Mouse (Mus musculus): ENCODE results near the gene Olfr813. TPM values are rescaled to one million over a fixed set of nuclear protein-coding genes. Genes with fewer than 3 reads are reported as not detected.
"Not testable (repeated sequence)": the region's sequence is repeated elsewhere in the genome, so short reads cannot be mapped to it uniquely, and the experiment has no call there.

Gene Olfr813
- polyA plus RNA-seq (2014; fragmentation: Nextera tagmentation; extraction: Ambion mirVana) = not detected in 2 replicates

DNA sequence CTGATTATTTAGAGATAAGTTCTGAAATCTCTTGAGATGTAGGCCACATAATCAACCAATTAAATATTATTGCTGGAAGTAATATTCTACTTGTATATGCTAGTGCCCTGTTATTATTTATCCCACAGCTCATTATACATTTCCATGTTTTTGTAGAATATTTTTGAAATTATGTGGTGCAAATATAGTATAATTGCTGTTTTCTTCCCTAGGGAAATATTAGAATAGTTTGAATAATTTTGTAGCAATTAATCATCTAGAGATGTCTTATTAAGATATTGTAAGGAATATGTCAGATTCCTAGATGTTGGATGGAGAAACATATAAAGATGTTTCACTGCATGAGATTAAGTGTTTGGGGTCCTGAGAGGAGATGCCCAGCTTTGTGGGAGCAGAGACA is at the start of gene Olfr813:
Gene Olfr813 (plus strand): TSS at position 301 of the 400 bp plus-strand sequence.
- Histone ChIP-seq H3K4me1 (ENCODE audit: control insufficient read depth, insufficient read depth, low read length) (no peaks in the 10 kb centered on the region), H3K27ac (ENCODE audit: low read depth, low read length) (no peak within 1 kb of the TSS), H3K9me3 (replicated peaks; ENCODE audit: control insufficient read depth, low read length) (no peaks in the 10 kb centered on the region), H3K4me2 (no peak within 1 kb of the TSS), H3K4me3 (ENCODE audit: low read depth, low read length) (no peak within 1 kb of the TSS), H3K9ac (ENCODE audit: low read depth, low read length) (no peak within 1 kb of the TSS), H3K27me3 (ENCODE audit: control insufficient read depth, insufficient read depth, low read length) (no peaks in the 10 kb centered on the region), H3K36me3 (ENCODE audit: control insufficient read depth, insufficient read depth, low read length) (no peaks in the 10 kb centered on the region)
- no peak for ATAC-seq (replicated peaks; ENCODE audit: insufficient number of reproducible peaks, low FRiP score, low TSS enrichment)

GRCm38 (mm10) chr10:129845994-129846393 is 9.2 kb upstream of the Olfr813 start, which contains the start of gene Olfr812:
Gene Olfr812 (minus strand): TSS chr10:129846094.
- WGBS (ENCODE audit: insufficient replicate concordance) = 74% methylated on average over 1 of the region's 1 CpGs
- no peak within 1 kb of the TSS for H3K4me2 ChIP-seq

DNA sequence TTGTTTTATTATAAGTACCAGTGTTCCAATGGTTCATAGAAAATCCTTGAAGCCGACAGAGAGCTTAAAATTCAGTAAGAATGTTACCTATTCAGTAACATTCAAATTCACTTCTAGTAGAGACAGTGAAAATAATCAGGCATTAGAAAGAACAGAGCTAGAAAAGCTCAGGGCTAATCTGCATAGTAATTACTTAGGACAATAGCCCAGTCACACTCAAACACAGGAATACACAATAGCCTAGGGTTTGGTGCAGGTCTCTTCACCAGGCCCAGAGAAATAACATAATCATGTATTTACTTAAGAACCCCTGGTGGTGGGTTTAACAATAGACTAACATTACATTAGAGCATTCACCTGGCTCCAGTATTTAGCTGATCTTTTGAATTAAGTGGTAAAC is 7.8 kb upstream of the Olfr813 start:
- Histone ChIP-seq H3K9ac (ENCODE audit: low read depth, low read length) (no peak overlapping the region), H3K4me3 (ENCODE audit: low read depth, low read length) (no peak overlapping the region), H3K4me2 (no peak overlapping the region), H3K27me3 (ENCODE audit: control insufficient read depth, insufficient read depth, low read length) (no peaks in the 10 kb centered on the region), H3K9me3 (replicated peaks; ENCODE audit: control insufficient read depth, low read length) (no peaks in the 10 kb centered on the region), H3K36me3 (ENCODE audit: control insufficient read depth, insufficient read depth, low read length) (no peaks in the 10 kb centered on the region), H3K4me1 (ENCODE audit: control insufficient read depth, insufficient read depth, low read length) (no peaks in the 10 kb centered on the region), H3K27ac (ENCODE audit: low read depth, low read length) (no peak overlapping the region)
- 70% methylated on average over 1 of the region's 1 CpGs for WGBS (ENCODE audit: insufficient replicate concordance)
- ATAC-seq (replicated peaks; ENCODE audit: insufficient number of reproducible peaks, low FRiP score, low TSS enrichment) = no peak

More at GRCm38 (mm10) chr10:129845994-129846393, 9.2 kb upstream of the Olfr813 start, which contains the start of gene Olfr812:
- H3K9me3 ChIP-seq (replicated peaks; ENCODE audit: control insufficient read depth, low read length) = no peaks in the 10 kb centered on the region
- no peaks in the 10 kb centered on the region for H3K4me1 ChIP-seq (ENCODE audit: control insufficient read depth, insufficient read depth, low read length)
- H3K4me3 ChIP-seq (ENCODE audit: low read depth, low read length) = no peak within 1 kb of the TSS
- no peak within 1 kb of the TSS for H3K27ac ChIP-seq (ENCODE audit: low read depth, low read length)
- H3K9ac ChIP-seq (ENCODE audit: low read depth, low read length) = no peak within 1 kb of the TSS
- ATAC-seq (replicated peaks; ENCODE audit: insufficient number of reproducible peaks, low FRiP score, low TSS enrichment) = no peak
- no peaks in the 10 kb centered on the region for H3K36me3 ChIP-seq (ENCODE audit: control insufficient read depth, insufficient read depth, low read length)
- H3K27me3 ChIP-seq (ENCODE audit: control insufficient read depth, insufficient read depth, low read length) = no peaks in the 10 kb centered on the region

- H3K36me3 ChIP-seq (ENCODE audit: control insufficient read depth, insufficient read depth, low read length); H3K9me3 ChIP-seq (replicated peaks; ENCODE audit: control insufficient read depth, low read length); H3K4me2 ChIP-seq; H3K27ac ChIP-seq (ENCODE audit: low read depth, low read length); H3K9ac ChIP-seq (ENCODE audit: low read depth, low read length); H3K27me3 ChIP-seq (ENCODE audit: control insufficient read depth, insufficient read depth, low read length); H3K4me1 ChIP-seq (ENCODE audit: control insufficient read depth, insufficient read depth, low read length); ATAC-seq (replicated peaks; ENCODE audit: insufficient number of reproducible peaks, low FRiP score, low TSS enrichment); H3K4me3 ChIP-seq (ENCODE audit: low read depth, low read length): not testable (repeated sequence)
- WGBS (ENCODE audit: insufficient replicate concordance) = no CpG with 5 or more reads among the region's 1 CpGs
These were observed 24.6 kb downstream of the Olfr813 start, which contains the start of gene Olfr814 for GRCm38 (mm10) chr10:129879751-129880150. Gene Olfr814 (minus strand): TSS chr10:129879851.

DNA sequence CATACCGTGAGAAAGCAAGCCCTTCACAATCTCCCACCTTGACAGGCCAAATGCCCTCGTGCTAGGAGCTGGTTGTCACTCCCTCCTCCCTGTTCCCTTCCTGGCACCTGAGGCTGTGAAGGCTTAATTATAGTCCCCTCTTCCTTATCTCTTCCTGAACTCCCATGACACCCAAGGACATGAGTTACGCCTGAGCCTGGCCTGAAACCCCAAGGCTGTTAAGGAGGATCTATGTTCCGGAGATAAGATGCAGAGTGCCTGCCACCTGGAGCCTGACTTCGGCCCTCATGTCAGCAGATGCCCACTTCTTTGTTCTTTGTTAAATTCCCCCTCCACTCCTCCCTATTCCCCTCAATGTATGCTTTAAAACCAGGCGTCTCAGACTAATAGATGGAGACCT is 30.3 kb downstream of the Olfr813 start:
- H3K27me3 ChIP-seq (ENCODE audit: control insufficient read depth, insufficient read depth, low read length); H3K36me3 ChIP-seq (ENCODE audit: control insufficient read depth, insufficient read depth, low read length); H3K4me3 ChIP-seq (ENCODE audit: low read depth, low read length); H3K4me1 ChIP-seq (ENCODE audit: control insufficient read depth, insufficient read depth, low read length); H3K9ac ChIP-seq (ENCODE audit: low read depth, low read length); ATAC-seq (replicated peaks; ENCODE audit: insufficient number of reproducible peaks, low FRiP score, low TSS enrichment); H3K27ac ChIP-seq (ENCODE audit: low read depth, low read length); H3K9me3 ChIP-seq (replicated peaks; ENCODE audit: control insufficient read depth, low read length); H3K4me2 ChIP-seq: not testable (repeated sequence)
- 49% methylated on average over 6 of the region's 6 CpGs for WGBS (ENCODE audit: insufficient replicate concordance)

DNA sequence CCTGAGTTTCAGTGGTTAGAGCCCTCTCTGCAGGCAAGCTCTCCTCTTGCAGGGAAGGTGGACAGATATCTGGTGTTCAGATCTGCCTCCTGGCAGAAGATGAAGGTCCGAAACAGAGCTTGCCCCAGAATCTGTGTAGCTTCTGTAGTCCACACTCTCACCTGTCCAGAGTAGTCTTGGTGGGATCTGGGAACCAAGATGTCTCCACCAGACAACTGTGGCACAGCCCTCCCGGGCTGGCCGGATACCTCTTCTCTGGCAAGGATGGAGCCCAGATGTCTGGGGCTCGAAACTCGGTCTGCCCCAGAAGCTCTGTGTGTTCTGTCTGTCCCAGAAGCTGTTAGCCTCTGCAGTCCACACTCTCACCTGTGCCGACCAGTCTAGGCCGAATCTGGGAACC is 30.8 kb downstream of the Olfr813 start:
- Histone ChIP-seq H3K36me3 (ENCODE audit: control insufficient read depth, insufficient read depth, low read length) (no peaks in the 10 kb centered on the region), H3K9ac (ENCODE audit: low read depth, low read length) (no peak overlapping the region), H3K4me2 (no peak overlapping the region), H3K9me3 (replicated peaks; ENCODE audit: control insufficient read depth, low read length) (no peaks in the 10 kb centered on the region), H3K27me3 (ENCODE audit: control insufficient read depth, insufficient read depth, low read length) (no peaks in the 10 kb centered on the region), H3K4me1 (ENCODE audit: control insufficient read depth, insufficient read depth, low read length) (no peaks in the 10 kb centered on the region), H3K4me3 (ENCODE audit: low read depth, low read length) (no peak overlapping the region), H3K27ac (ENCODE audit: low read depth, low read length) (no peak overlapping the region)
- WGBS (ENCODE audit: insufficient replicate concordance) = 93% methylated on average over 7 of the region's 7 CpGs
- no peak for ATAC-seq (replicated peaks; ENCODE audit: insufficient number of reproducible peaks, low FRiP score, low TSS enrichment)

- H3K9ac ChIP-seq (ENCODE audit: low read depth, low read length); H3K9me3 ChIP-seq (replicated peaks; ENCODE audit: control insufficient read depth, low read length); H3K4me3 ChIP-seq (ENCODE audit: low read depth, low read length); ATAC-seq (replicated peaks; ENCODE audit: insufficient number of reproducible peaks, low FRiP score, low TSS enrichment); H3K4me1 ChIP-seq (ENCODE audit: control insufficient read depth, insufficient read depth, low read length); H3K27ac ChIP-seq (ENCODE audit: low read depth, low read length); H3K36me3 ChIP-seq (ENCODE audit: control insufficient read depth, insufficient read depth, low read length); H3K4me2 ChIP-seq; H3K27me3 ChIP-seq (ENCODE audit: control insufficient read depth, insufficient read depth, low read length): not testable (repeated sequence)
- WGBS (ENCODE audit: insufficient replicate concordance) = no CpG with 5 or more reads among the region's 1 CpGs
These were observed 50.6 kb downstream of the Olfr813 start, which contains the start of gene Olfr815 for GRCm38 (mm10) chr10:129905767-129906166. Gene Olfr815 (minus strand): TSS chr10:129905867.

Other genes with a start within 250 kb of the Olfr813 start
- not detected in 2 replicates for gene Olfr796, start 242.8 kb upstream of the Olfr813 start, polyA plus RNA-seq (2014; fragmentation: Nextera tagmentation; extraction: Ambion mirVana)
- not detected in 2 replicates for gene Olfr798, start 227.4 kb upstream of the Olfr813 start, polyA plus RNA-seq (2014; fragmentation: Nextera tagmentation; extraction: Ambion mirVana)
- not detected in 2 replicates for gene Olfr799, start 217.9 kb upstream of the Olfr813 start, polyA plus RNA-seq (2014; fragmentation: Nextera tagmentation; extraction: Ambion mirVana)
- not detected in 2 replicates for gene Olfr800, start 197.7 kb upstream of the Olfr813 start, polyA plus RNA-seq (2014; fragmentation: Nextera tagmentation; extraction: Ambion mirVana)
- not detected in 2 replicates for gene Olfr801, start 181.5 kb upstream of the Olfr813 start, polyA plus RNA-seq (2014; fragmentation: Nextera tagmentation; extraction: Ambion mirVana)
- 0.03 TPM in 1 of 2 replicates, not detected in the other for gene Olfr802, start 167.2 kb upstream of the Olfr813 start, polyA plus RNA-seq (2014; fragmentation: Nextera tagmentation; extraction: Ambion mirVana)
- gene Olfr803, start 161.1 kb upstream of the Olfr813 start, polyA plus RNA-seq (2014; fragmentation: Nextera tagmentation; extraction: Ambion mirVana) = not detected in 2 replicates
- gene Olfr804, start 152.2 kb upstream of the Olfr813 start, polyA plus RNA-seq (2014; fragmentation: Nextera tagmentation; extraction: Ambion mirVana) = not detected in 2 replicates
- not detected in 2 replicates for gene Olfr805, start 126.0 kb upstream of the Olfr813 start, polyA plus RNA-seq (2014; fragmentation: Nextera tagmentation; extraction: Ambion mirVana)
- gene Olfr806, start 113.4 kb upstream of the Olfr813 start, polyA plus RNA-seq (2014; fragmentation: Nextera tagmentation; extraction: Ambion mirVana) = not detected in 2 replicates
- gene Olfr807, start 97.6 kb upstream of the Olfr813 start, polyA plus RNA-seq (2014; fragmentation: Nextera tagmentation; extraction: Ambion mirVana) = not detected in 2 replicates
- gene Olfr808, start 89.9 kb upstream of the Olfr813 start, polyA plus RNA-seq (2014; fragmentation: Nextera tagmentation; extraction: Ambion mirVana) = not detected in 2 replicates
- not detected in 2 replicates for gene Olfr809, start 80.7 kb upstream of the Olfr813 start, polyA plus RNA-seq (2014; fragmentation: Nextera tagmentation; extraction: Ambion mirVana)
- not detected in 2 replicates for gene Olfr810, start 60.5 kb upstream of the Olfr813 start, polyA plus RNA-seq (2014; fragmentation: Nextera tagmentation; extraction: Ambion mirVana)
- not detected in 2 replicates for gene Olfr811, start 51.0 kb upstream of the Olfr813 start, polyA plus RNA-seq (2014; fragmentation: Nextera tagmentation; extraction: Ambion mirVana)
- gene Olfr812, start 9.3 kb upstream of the Olfr813 start, polyA plus RNA-seq (2014; fragmentation: Nextera tagmentation; extraction: Ambion mirVana) = not detected in 2 replicates
- not detected in 2 replicates for gene Olfr814, start 24.5 kb downstream of the Olfr813 start, polyA plus RNA-seq (2014; fragmentation: Nextera tagmentation; extraction: Ambion mirVana)
- not detected in 2 replicates for gene Olfr815, start 50.5 kb downstream of the Olfr813 start, polyA plus RNA-seq (2014; fragmentation: Nextera tagmentation; extraction: Ambion mirVana)
- gene Olfr816, start 60.2 kb downstream of the Olfr813 start, polyA plus RNA-seq (2014; fragmentation: Nextera tagmentation; extraction: Ambion mirVana) = not detected in 2 replicates
- not detected in 2 replicates for gene Olfr818, start 93.7 kb downstream of the Olfr813 start, polyA plus RNA-seq (2014; fragmentation: Nextera tagmentation; extraction: Ambion mirVana)
- gene Olfr819, start 111.9 kb downstream of the Olfr813 start, polyA plus RNA-seq (2014; fragmentation: Nextera tagmentation; extraction: Ambion mirVana) = not detected in 2 replicates
- gene Olfr247, start 120.8 kb downstream of the Olfr813 start, polyA plus RNA-seq (2014; fragmentation: Nextera tagmentation; extraction: Ambion mirVana) = not detected in 2 replicates
- not detected in 2 replicates for gene Gm10310, start 129.7 kb downstream of the Olfr813 start, polyA plus RNA-seq (2014; fragmentation: Nextera tagmentation; extraction: Ambion mirVana)
- not detected in 2 replicates for gene Olfr820, start 157.3 kb downstream of the Olfr813 start, polyA plus RNA-seq (2014; fragmentation: Nextera tagmentation; extraction: Ambion mirVana)
- not detected in 2 replicates for gene Olfr821, start 175.0 kb downstream of the Olfr813 start, polyA plus RNA-seq (2014; fragmentation: Nextera tagmentation; extraction: Ambion mirVana)
- not detected in 2 replicates for gene Olfr822, start 215.8 kb downstream of the Olfr813 start, polyA plus RNA-seq (2014; fragmentation: Nextera tagmentation; extraction: Ambion mirVana)